In genomic region chr2:79063641-79064040, GRCm38 (mm10) we compare ENCODE assay signal across 27 mouse cellular contexts.
"Had no signal": no experiment of that assay in that cellular context is flagged by ENCODE, and none has a peak within 500 bp of the region (broad histone marks: within the 10 kb centered on the region; RNA-seq: fewer than 3 reads in every experiment).

No protein-coding gene starts in this region.

- H3K9me3 ChIP-seq: limb, embryonic 10.5 days; limb, embryonic 12.5 days; limb, embryonic 13.5 days; limb, embryonic 15.5 days; liver, embryonic 12.5 days; liver, embryonic 13.5 days; liver, embryonic 15.5 days; lung, embryonic 15.5 days; megakaryocyte, embryonic 14.5 days; midbrain, embryonic 10.5 days; midbrain, embryonic 12.5 days; midbrain, embryonic 13.5 days; midbrain, embryonic 15.5 days had no signal

- DNase-seq: left cerebral cortex, postnatal 4 days; liver; liver, embryonic 13.5 days; liver, postnatal 0 days; lung, adult 18-20 months; lung, adult 2 months; lung, embryonic 14.5 days; lung, postnatal 10 days; lung, postnatal 14 days; lung, postnatal 36 days; lung, postnatal 4 days; midbrain, embryonic 14.5 days had no signal

- H3K27ac ChIP-seq: limb, embryonic 10.5 days; limb, embryonic 12.5 days; limb, embryonic 13.5 days; limb, embryonic 15.5 days; liver, embryonic 12.5 days; liver, embryonic 13.5 days; liver, embryonic 14.5 days; liver, embryonic 15.5 days; lung, embryonic 15.5 days; macrophage; midbrain, embryonic 10.5 days; midbrain, embryonic 12.5 days; midbrain, embryonic 13.5 days; midbrain, embryonic 15.5 days had no signal

- H3K9ac ChIP-seq: limb, embryonic 12.5 days; limb, embryonic 13.5 days; limb, embryonic 15.5 days; liver, embryonic 12.5 days; liver, embryonic 13.5 days; liver, embryonic 14.5 days; liver, embryonic 15.5 days; liver, postnatal 0 days; lung, embryonic 14.5 days; lung, embryonic 15.5 days; midbrain, embryonic 12.5 days; midbrain, embryonic 13.5 days; midbrain, embryonic 15.5 days had no signal

- H3K27me3 ChIP-seq: limb, embryonic 12.5 days; limb, embryonic 13.5 days; limb, embryonic 15.5 days; liver, embryonic 12.5 days; liver, embryonic 13.5 days; liver, embryonic 15.5 days; lung, embryonic 15.5 days; megakaryocyte, embryonic 14.5 days; midbrain, embryonic 12.5 days; midbrain, embryonic 13.5 days; midbrain, embryonic 15.5 days had no signal

- H3K4me1 ChIP-seq: limb, embryonic 15.5 days; liver, embryonic 12.5 days; liver, embryonic 13.5 days; liver, embryonic 15.5 days; lung, embryonic 15.5 days; megakaryocyte, embryonic 14.5 days; midbrain, embryonic 15.5 days had no signal

- H3K36me3 ChIP-seq: limb, embryonic 10.5 days; limb, embryonic 12.5 days; limb, embryonic 13.5 days; limb, embryonic 15.5 days; liver, embryonic 12.5 days; liver, embryonic 13.5 days; liver, embryonic 15.5 days; lung, embryonic 15.5 days; midbrain, embryonic 10.5 days; midbrain, embryonic 12.5 days; midbrain, embryonic 13.5 days; midbrain, embryonic 15.5 days had no signal

- H3K4me3 ChIP-seq: limb, embryonic 10.5 days; limb, embryonic 12.5 days; limb, embryonic 13.5 days; limb, embryonic 15.5 days; liver, embryonic 12.5 days; liver, embryonic 13.5 days; liver, embryonic 15.5 days; lung, embryonic 15.5 days; megakaryocyte, embryonic 14.5 days; midbrain, embryonic 10.5 days; midbrain, embryonic 12.5 days; midbrain, embryonic 13.5 days; midbrain, embryonic 15.5 days; myocyte had no signal
